ENCODE assay signal across 17 mouse cellular contexts in the genomic region with DNA sequence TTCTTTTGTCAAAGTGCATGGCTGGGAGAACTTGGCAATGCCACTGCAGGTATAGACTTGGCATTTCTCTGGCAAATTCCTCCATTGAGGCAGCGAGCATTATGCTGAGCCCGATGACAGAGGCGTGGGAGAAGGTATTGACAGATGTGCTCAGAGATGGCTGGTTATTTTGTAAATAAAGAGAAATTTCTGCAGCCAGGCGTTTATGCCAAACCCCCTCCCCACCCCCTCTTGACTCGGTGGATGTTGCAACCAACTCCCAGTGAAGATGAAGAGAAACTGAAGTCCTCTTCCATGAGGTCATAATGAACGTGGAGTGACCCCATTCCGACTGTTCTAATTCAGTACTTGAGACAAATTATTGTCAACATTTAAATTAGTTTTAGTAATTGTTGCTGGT.
DNase-seq lines count a peak whose midpoint lies in the region; TF ChIP-seq lines count a peak whose summit lies in the region.
"Had no signal": no experiment of that assay in that cellular context is flagged by ENCODE, and none has a peak within 500 bp of the region (broad histone marks: within the 10 kb centered on the region; RNA-seq: fewer than 3 reads in every experiment).

No protein-coding gene starts in this region.

- WGBS in heart, adult 2 months = 76% methylated on average over 7 of the region's 7 CpGs

- 0 out of 2 replicates have a peak overlapping the region, but pooled peaks have one; percentile 13 for H3K4me3 ChIP-seq in gastrocnemius, adult 2 months
- H3K4me3 ChIP-seq in heart, adult 2 months = no peak overlapping the region
- H3K4me3 ChIP-seq: embryonic facial prominence, embryonic 13.5 days; forebrain, embryonic 12.5 days; hindbrain, embryonic 15.5 days had no signal

- TF ChIP-seq POLR2A in heart, adult 2 months (IDR thresholded peaks at IDR 0.05; ENCODE audit: insufficient read depth, low read depth, low read length) = no peak

- no peak overlapping the region for H3K9ac ChIP-seq in heart, adult 2 months (ENCODE audit: low read depth, low read length)
- H3K9ac ChIP-seq: embryonic facial prominence, embryonic 13.5 days; forebrain, embryonic 12.5 days; hindbrain, embryonic 15.5 days had no signal

- peak; percentile 49 for DNase-seq in gastrocnemius, adult 2 months
- no peak for DNase-seq in gastrocnemius, postnatal 4 days (ENCODE audit: low spot score in 2 of 2)
- DNase-seq in heart, adult 2 months = peak; percentile 24 to 41
- DNase-seq in heart, postnatal 4 days = no peak
- DNase-seq in lung, postnatal 36 days = peak; percentile 34
- DNase-seq in lung, postnatal 4 days = no peak
- DNase-seq in retina, postnatal 1 day = peak; percentile 57
- no peak for DNase-seq in left cerebral cortex, postnatal 14 days (ENCODE audit: low spot score in 2 of 2)
- DNase-seq: adrenal gland, adult 2 months; adrenal gland, postnatal 25 days; cerebellum, adult 18-20 months; cerebellum, adult 9-11 months; cerebellum, postnatal 36 days had no signal

- H3K4me1 ChIP-seq in heart, adult 2 months (ENCODE audit: control insufficient read depth, insufficient read depth, low read length) = no peaks in the 10 kb centered on the region
- H3K4me1 ChIP-seq: hindbrain, embryonic 15.5 days had no signal

- no peaks in the 10 kb centered on the region for H3K79me2 ChIP-seq in heart, adult 2 months (replicated peaks; ENCODE audit: control insufficient read depth, insufficient read depth, low read length)

- TF ChIP-seq EP300 in heart, adult 2 months (IDR thresholded peaks at IDR 0.05; ENCODE audit: insufficient read depth, low read depth, low read length) = no peak

- TF ChIP-seq CTCF in gastrocnemius, adult 2 months (IDR thresholded peaks at IDR 0.05) = no peak
- no peak for TF ChIP-seq CTCF in heart, adult 2 months (IDR thresholded peaks at IDR 0.05)

- H3K27ac ChIP-seq in gastrocnemius, adult 2 months = peak overlapping the region; percentile 56
- H3K27ac ChIP-seq in heart, adult 2 months = no peak overlapping the region
- H3K27ac ChIP-seq: embryonic facial prominence, embryonic 13.5 days; forebrain, embryonic 12.5 days; hindbrain, embryonic 15.5 days had no signal

- no peaks in the 10 kb centered on the region for H3K36me3 ChIP-seq in heart, adult 2 months (ENCODE audit: control insufficient read depth, insufficient read depth, low read length)
- H3K36me3 ChIP-seq: embryonic facial prominence, embryonic 13.5 days; forebrain, embryonic 12.5 days; hindbrain, embryonic 15.5 days had no signal

- H3K27me3 ChIP-seq in heart, adult 2 months (ENCODE audit: control insufficient read depth, insufficient read depth, low read length) = no peaks in the 10 kb centered on the region
- H3K27me3 ChIP-seq: embryonic facial prominence, embryonic 13.5 days; forebrain, embryonic 12.5 days; hindbrain, embryonic 15.5 days; Patski had no signal

- intact Hi-C loops in gastrocnemius, adult 2 months (cut with DNase I) = no loop called here
- intact Hi-C loops in heart, adult 2 months (cut with DNase I) = no loop called here
- intact Hi-C loops in left cerebral cortex, postnatal 14 days (cut with DNase I) = no loop called here

Comparison
In these comparisons a context has a peak if more than half of its experiments do, and no peak if none do; other contexts are left out.
1. DNase-seq: peak in gastrocnemius, adult 2 months (single experiment), heart, adult 2 months (2 of 2), lung, postnatal 36 days (single experiment) and retina, postnatal 1 day (single experiment); none in gastrocnemius, postnatal 4 days (0 of 2), heart, postnatal 4 days (single experiment), lung, postnatal 4 days (0 of 2) and left cerebral cortex, postnatal 14 days (0 of 2).